Mouse (Mus musculus) retina, embryonic 14.5 days (tissue): ENCODE measurements around the gene Gcnt7.

Experiments
- DNase-seq: peaks from one replicate; pipeline ENCODE4 v3.0.0-alpha.2; 2015; ENCODE audit warnings: low spot score

Gene Gcnt7

GRCm38 (mm10) chr2:172404239-172404638, 54.2 kb downstream of the Gcnt7 start:
- no peak for DNase-seq

DNA sequence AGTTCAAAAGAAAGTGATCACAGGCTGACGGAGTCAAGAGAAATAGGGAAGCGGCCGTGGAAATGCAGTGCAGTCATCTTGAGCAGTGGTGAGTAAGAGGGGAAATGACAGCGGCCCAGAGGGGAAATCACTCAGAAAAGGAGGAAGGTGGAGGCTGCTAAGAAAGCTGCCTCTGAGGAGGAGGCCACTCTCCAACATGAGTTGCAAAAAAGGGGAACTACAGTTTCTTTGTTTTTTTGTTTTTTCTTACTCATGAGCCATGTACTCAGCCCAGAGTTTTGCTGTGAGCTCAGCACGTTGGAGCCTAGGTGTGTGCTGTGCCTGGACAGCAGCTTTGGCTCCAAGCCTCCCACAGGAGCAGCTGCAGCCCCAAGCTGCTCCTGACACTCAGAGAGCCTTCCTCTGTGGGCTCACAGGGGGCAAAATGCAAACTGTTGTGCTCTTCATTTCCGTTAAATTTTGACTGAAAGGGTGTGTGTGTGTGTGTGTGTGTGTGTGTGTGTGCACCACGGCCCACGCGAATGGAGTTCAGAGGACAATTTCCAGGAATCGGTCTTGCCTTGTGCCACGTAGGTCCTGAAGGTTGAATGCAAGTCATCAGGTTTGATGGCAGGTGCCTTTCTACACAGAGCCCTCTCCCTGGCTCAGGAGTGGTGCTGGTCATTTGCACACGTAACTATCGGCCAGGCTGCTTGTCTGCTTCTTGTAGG, 57.1 kb downstream of the Gcnt7 start:
- DNase-seq, result no peak
